ENCODE assay signal across 9 mouse cellular contexts in genomic region chr2:168252639-168253292, GRCm38 (mm10). TPM values are rescaled to one million over a fixed set of nuclear protein-coding genes. Genes with fewer than 3 reads are reported as not detected.
DNase-seq lines count a peak whose midpoint lies in the region; ATAC-seq and TF ChIP-seq lines count a peak whose summit lies in the region.
"Had no signal": no experiment of that assay in that cellular context is flagged by ENCODE, and none has a peak within 500 bp of the region (broad histone marks: within the 10 kb centered on the region; RNA-seq: fewer than 3 reads in every experiment).

No protein-coding gene starts in this region.

- no peak overlapping the region for H3K4me3 ChIP-seq in intestine, embryonic 15.5 days (replicated peaks)
- H3K4me3 ChIP-seq in testis, adult 2 months (ENCODE audit: control insufficient read depth, low read depth, low read length): no peak overlapping the region
- H3K4me3 ChIP-seq: embryonic facial prominence, embryonic 15.5 days had no signal

- H3K4me1 ChIP-seq in intestine, embryonic 15.5 days (replicated peaks): peaks cover 7% of the 10 kb centered on the region; the same call in 1 of the 2 replicates
- H3K4me1 ChIP-seq in testis, adult 2 months (ENCODE audit: control insufficient read depth, insufficient read depth, low read length): no peaks in the 10 kb centered on the region; the same call in 1 of the 2 replicates
- H3K4me1 ChIP-seq: embryonic facial prominence, embryonic 15.5 days had no signal

- WGBS in intestine, embryonic 15.5 days: 16% methylated on average over 16 of the region's 16 CpGs

- ATAC-seq in intestine, embryonic 15.5 days: peak; percentile 58

- no peaks in the 10 kb centered on the region for H3K27me3 ChIP-seq in intestine, embryonic 15.5 days (replicated peaks)
- no peaks in the 10 kb centered on the region for H3K27me3 ChIP-seq in testis, adult 2 months (ENCODE audit: control insufficient read depth, insufficient read depth, low read length)
- H3K27me3 ChIP-seq: embryonic facial prominence, embryonic 15.5 days had no signal

- H3K4me2 ChIP-seq in intestine, embryonic 15.5 days (replicated peaks): no peak overlapping the region
- H3K4me2 ChIP-seq: embryonic facial prominence, embryonic 15.5 days had no signal

- peak; percentile 86; the same call in 1 of the 2 replicates for TF ChIP-seq CTCF in testis, adult 2 months (IDR thresholded peaks at IDR 0.05; ENCODE audit: control insufficient read depth, insufficient read depth, insufficient replicate concordance, low read depth, low read length)

- H3K36me3 ChIP-seq in intestine, embryonic 15.5 days: no peaks in the 10 kb centered on the region
- H3K36me3 ChIP-seq in testis, adult 2 months (ENCODE audit: control insufficient read depth, insufficient read depth, low read length): no peaks in the 10 kb centered on the region
- H3K36me3 ChIP-seq: embryonic facial prominence, embryonic 15.5 days had no signal

- H3K9me3 ChIP-seq in intestine, embryonic 15.5 days: no peaks in the 10 kb centered on the region
- H3K9me3 ChIP-seq: embryonic facial prominence, embryonic 15.5 days had no signal

- no peak overlapping the region for H3K9ac ChIP-seq in intestine, embryonic 15.5 days
- H3K9ac ChIP-seq: embryonic facial prominence, embryonic 15.5 days had no signal

- peak; percentile 14 for DNase-seq in ovary, postnatal 14 days (ENCODE audit: low spot score)
- DNase-seq in ovary, postnatal 36 days (ENCODE audit: low spot score): no peak
- peak; percentile 71 for DNase-seq in embryo, embryonic 9.5 days (ENCODE audit: extremely low spot score)
- peak; percentile 58 for DNase-seq in lung, postnatal 36 days
- DNase-seq in cerebellum, adult 18-20 months: no peak
- DNase-seq in adrenal gland, postnatal 4 days (ENCODE audit: low spot score in 2 of 2): no peak

- no peak overlapping the region for H3K27ac ChIP-seq in intestine, embryonic 15.5 days
- no peak overlapping the region for H3K27ac ChIP-seq in testis, adult 2 months (ENCODE audit: control insufficient read depth, insufficient read depth, low read depth, low read length)
- H3K27ac ChIP-seq: embryonic facial prominence, embryonic 15.5 days had no signal

- no peak for TF ChIP-seq POLR2A in testis, adult 2 months (IDR thresholded peaks at IDR 0.05; ENCODE audit: control insufficient read depth, low read depth, low read length)

RNA-seq across cellular contexts. Expression of gene Mocs3, which starts 22.3 kb away (rescaled TPM):
- polyA plus RNA-seq in intestine, embryonic 15.5 days (2015; fragmentation: Nextera tagmentation; extraction: Ambion mirVana): 5.8 and 7.3 TPM in 2 replicates
- polyA plus RNA-seq in testis, adult 2 months (2012; rRNA removed): 33.8 and 41.3 TPM in 2 replicates
- 10 to 100 TPM; 13.4 to 13.6 TPM for total RNA-seq in adrenal gland, postnatal 4 days (2021)

RNA-seq across cellular contexts. Expression of gene Dpm1, which starts 22.4 kb away (rescaled TPM):
- 94.9 and 104 TPM in 2 replicates for polyA plus RNA-seq in intestine, embryonic 15.5 days (2015; fragmentation: Nextera tagmentation; extraction: Ambion mirVana)
- 30.2 and 35.8 TPM in 2 replicates for polyA plus RNA-seq in testis, adult 2 months (2012; rRNA removed)
- 100 to 1,000 TPM in 1 of 2 experiments, 10 to 100 TPM in 1; 93.0 to 109 TPM for total RNA-seq in adrenal gland, postnatal 4 days (2021)

RNA-seq across cellular contexts. Expression of gene Gm20716, which starts 22.6 kb away (rescaled TPM):
- polyA plus RNA-seq in intestine, embryonic 15.5 days (2015; fragmentation: Nextera tagmentation; extraction: Ambion mirVana): 12.9 and 14.7 TPM in 2 replicates
- polyA plus RNA-seq in testis, adult 2 months (2012; rRNA removed): 14.0 and 20.7 TPM in 2 replicates
- 10 to 100 TPM; 34.4 to 43.4 TPM for total RNA-seq in adrenal gland, postnatal 4 days (2021)

RNA-seq across cellular contexts. Expression of gene Kcng1, which starts 28.8 kb away (rescaled TPM):
- polyA plus RNA-seq in intestine, embryonic 15.5 days (2015; fragmentation: Nextera tagmentation; extraction: Ambion mirVana): 6.6 and 8.4 TPM in 2 replicates
- 6.9 and 7.3 TPM in 2 replicates for polyA plus RNA-seq in testis, adult 2 months (2012; rRNA removed)
- total RNA-seq in adrenal gland, postnatal 4 days (2021): under 1 TPM; 0.25 to 0.48 TPM

RNA-seq across cellular contexts. Expression of gene Adnp, which starts 45.9 kb away (rescaled TPM):
- polyA plus RNA-seq in intestine, embryonic 15.5 days (2015; fragmentation: Nextera tagmentation; extraction: Ambion mirVana): 4.6 and 6.1 TPM in 2 replicates
- 23.8 and 26.7 TPM in 2 replicates for polyA plus RNA-seq in testis, adult 2 months (2012; rRNA removed)
- total RNA-seq in adrenal gland, postnatal 4 days (2021): 10 to 100 TPM; 81.3 to 94.6 TPM

Comparison
In these comparisons a context has a peak if more than half of its experiments do, and no peak if none do; other contexts are left out.
1. DNase-seq: peak in ovary, postnatal 14 days (single experiment), embryo, embryonic 9.5 days (single experiment) and lung, postnatal 36 days (single experiment); none in ovary, postnatal 36 days (single experiment), cerebellum, adult 18-20 months (0 of 2) and adrenal gland, postnatal 4 days (0 of 2).